Mouse (Mus musculus) brain, embryonic 14.5 days (tissue): ENCODE measurements around the gene Gjb4. TPM values are rescaled to one million over a fixed set of nuclear protein-coding genes. Genes with fewer than 3 reads are reported as not detected.

Experiments used
- DNase-seq: peaks from one replicate; pipeline ENCODE4 v3.0.0-alpha.2; 2011; ENCODE audit warnings: low read depth
- CTCF ChIP-seq: fragments of 200-500 bp; IDR thresholded peaks from 2 replicates; pipeline ENCODE4 v1.5.1; 2012; ENCODE audit warnings: inconsistent platforms, mild to moderate bottlenecking, moderate library complexity, borderline replicate concordance; ENCODE audit not compliant: insufficient read depth, insufficient read length; ENCODE audit errors: extremely low read depth
- POLR2A ChIP-seq: fragments of 200-500 bp; IDR thresholded peaks from 2 replicates; pipeline ENCODE4 v1.6.1; 2012; ENCODE audit warnings: mild to moderate bottlenecking, inconsistent platforms, borderline replicate concordance; ENCODE audit not compliant: poor library complexity, insufficient read depth, insufficient read length, severe bottlenecking; ENCODE audit errors: extremely low read depth
- polyA plus RNA-seq: library from polyadenylated mRNA; depleted of rRNA; stranded (reverse); fragments of >200 nt; gene quantifications from 2 replicates; pipeline ENCODE4 v1.2.3, GENCODE M21; 2012

The Gjb4 gene
- polyA plus RNA-seq, 1 experiment = 0.05 TPM

GRCm38 (mm10) chr4:127345000-127345399, 8.9 kb downstream of the Gjb4 start:
- no peak for TF ChIP-seq POLR2A
- TF ChIP-seq CTCF = no peak
- no peak for DNase-seq

- no peak for DNase-seq
- TF ChIP-seq POLR2A (no peak), CTCF (no peak)
Observed at GRCm38 (mm10) chr4:127341372-127341771, 12.5 kb downstream of the Gjb4 start.

- TF ChIP-seq POLR2A = no peak
- TF ChIP-seq CTCF = no peak
- DNase-seq = no peak
Observed at GRCm38 (mm10) chr4:127337668-127338067, 16.2 kb downstream of the Gjb4 start.

GRCm38 (mm10) chr4:127334870-127335504, 18.9 kb downstream of the Gjb4 start:
- no peak for DNase-seq

GRCm38 (mm10) chr4:127331171-127331570, 22.7 kb downstream of the Gjb4 start:
- TF ChIP-seq CTCF = no peak
- TF ChIP-seq POLR2A = no peak
- DNase-seq = no peak

More at GRCm38 (mm10) chr4:127334870-127335504, 18.9 kb downstream of the Gjb4 start:
- TF ChIP-seq CTCF = no peak
- no peak for TF ChIP-seq POLR2A

- DNase-seq = peak; percentile 20
Observed at GRCm38 (mm10) chr4:127330181-127331100, 23.4 kb downstream of the Gjb4 start, which contains the start of gene Gjb3. Gene Gjb3 (minus strand): TSS chr4:127330844.

GRCm38 (mm10) chr4:127329751-127330150, 24.1 kb downstream of the Gjb4 start:
- TF ChIP-seq CTCF = no peak
- no peak for TF ChIP-seq POLR2A
- no peak for DNase-seq

More at GRCm38 (mm10) chr4:127330181-127331100, 23.4 kb downstream of the Gjb4 start, which contains the start of gene Gjb3:
- TF ChIP-seq CTCF (no peak), POLR2A (no peak)

- DNase-seq = peak; percentile 64
- no peak for TF ChIP-seq CTCF
Observed at GRCm38 (mm10) chr4:127329046-127329445, 24.8 kb downstream of the Gjb4 start.

- no peak for DNase-seq
- TF ChIP-seq CTCF (no peak), POLR2A (no peak)
Observed at GRCm38 (mm10) chr4:127328378-127328777, 25.5 kb downstream of the Gjb4 start.

GRCm38 (mm10) chr4:127327749-127328148, 26.1 kb downstream of the Gjb4 start:
- DNase-seq = no peak
- TF ChIP-seq CTCF (no peak), POLR2A (no peak)

GRCm38 (mm10) chr4:127327258-127327657, 26.6 kb downstream of the Gjb4 start:
- DNase-seq = no peak
- no peak for TF ChIP-seq CTCF
- TF ChIP-seq POLR2A = no peak

- no peak for TF ChIP-seq CTCF
- no peak for TF ChIP-seq POLR2A
- no peak for DNase-seq
Observed at GRCm38 (mm10) chr4:127325276-127325675, 28.6 kb downstream of the Gjb4 start.

- no peak for TF ChIP-seq POLR2A
- TF ChIP-seq CTCF = peak; percentile 95
- peak; percentile 89 for DNase-seq
Observed at GRCm38 (mm10) chr4:127324759-127325158, 29.1 kb downstream of the Gjb4 start.
